Mouse (Mus musculus): ENCODE measurements around the gene Olfr539.
"Not testable (repeated sequence)": the region's sequence is repeated elsewhere in the genome, so short reads cannot be mapped to it uniquely, and the experiment has no call there.

DNA sequence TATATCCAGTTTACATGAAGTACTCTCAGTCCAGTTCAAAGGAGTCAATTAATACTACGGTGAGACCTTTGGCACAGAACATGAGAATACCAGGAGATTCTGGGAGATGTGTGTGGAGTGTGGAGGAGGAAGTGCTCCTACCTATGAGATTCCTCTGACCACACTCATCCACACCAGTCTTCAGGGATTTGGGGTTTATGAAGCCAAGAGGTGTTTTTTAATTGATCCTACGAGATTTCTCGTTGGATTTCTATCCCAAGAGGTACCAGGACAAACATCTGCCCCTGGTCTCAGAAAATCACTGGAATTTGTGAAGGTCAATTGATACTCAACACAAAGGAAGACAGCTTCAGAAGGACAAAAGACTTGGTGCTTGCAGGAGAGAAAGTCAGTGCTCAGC lies 31.1 kb upstream of the Olfr539 start, which contains the start of gene Olfr61:
- TF ChIP-seq POLR2A (IDR thresholded peaks at IDR 0.05; ENCODE audit: borderline replicate concordance, insufficient read depth, low read length); CTCF (IDR thresholded peaks at IDR 0.05; ENCODE audit: borderline replicate concordance, insufficient read depth, low read depth, low read length): not testable (repeated sequence)
